Mouse (Mus musculus): ENCODE measurements at regions not wholly inside any gene's neighbourhood (a gene's known extent, or its start where the extent isn't known, plus 50 kb on each side); places are given as distances from the start of the nearest gene placed in this dataset.

DNA sequence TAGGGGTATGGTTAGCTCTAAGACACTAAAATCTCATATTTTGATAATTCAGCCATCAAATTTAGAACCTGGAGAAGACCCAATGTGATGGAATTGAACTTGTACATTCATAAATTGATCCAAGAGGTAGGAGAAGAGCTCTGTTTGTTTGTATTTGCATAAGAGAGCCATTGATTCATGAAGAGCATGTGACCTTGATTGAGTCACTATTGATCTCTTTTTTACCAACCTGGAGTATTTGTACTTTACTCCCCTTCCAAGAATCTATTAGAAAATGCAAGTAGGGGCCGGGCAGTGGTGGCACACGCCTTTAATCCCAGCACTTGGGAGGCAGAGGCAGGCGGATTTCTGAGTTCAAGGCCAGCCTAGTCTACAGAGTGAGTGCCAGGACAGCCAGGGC lies 133.5 kb upstream of the Dph6 start:
- Histone ChIP-seq H3K9me3 (replicated peaks) (no peaks in the 10 kb centered on the region), H3K27me3 (replicated peaks) (no peaks in the 10 kb centered on the region), H3K4me1 (replicated peaks) (peaks cover 4% of the 10 kb centered on the region; the same call in 1 of the 2 replicates), H3K36me3 (no peaks in the 10 kb centered on the region), H3K27ac (ENCODE audit: poor library complexity, severe bottlenecking) (no peak overlapping the region), H3K9ac (no peak overlapping the region), H3K4me2 (no peak overlapping the region), H3K4me3 (no peak overlapping the region)
- no peak for ATAC-seq (ENCODE audit: insufficient number of reproducible peaks, low FRiP score)
- 79% methylated on average over 3 of the region's 3 CpGs for WGBS

- ATAC-seq (ENCODE audit: insufficient number of reproducible peaks, low FRiP score): no peak
- 84% methylated on average over 6 of the region's 6 CpGs for WGBS
- no peak overlapping the region for H3K27ac ChIP-seq (ENCODE audit: poor library complexity, severe bottlenecking)
These were observed 142.0 kb upstream of the Dph6 start for GRCm38 (mm10) chr2:114796630-114797290.

GRCm38 (mm10) chr2:114797291-114797650 lies 142.5 kb upstream of the Dph6 start:
- 10% methylated on average over 1 of the region's 1 CpGs for WGBS
- Histone ChIP-seq H3K9ac (no peak overlapping the region), H3K4me2 (no peak overlapping the region), H3K4me3 (no peak overlapping the region), H3K36me3 (no peaks in the 10 kb centered on the region), H3K27ac (ENCODE audit: poor library complexity, severe bottlenecking) (peak overlapping the region; percentile 59; the same call in 1 of the 2 replicates), H3K4me1 (replicated peaks) (peaks cover 10% of the 10 kb centered on the region), H3K27me3 (replicated peaks) (no peaks in the 10 kb centered on the region), H3K9me3 (replicated peaks) (no peaks in the 10 kb centered on the region)
- peak; percentile 39 for ATAC-seq (ENCODE audit: insufficient number of reproducible peaks, low FRiP score)

More at GRCm38 (mm10) chr2:114796630-114797290, 142.0 kb upstream of the Dph6 start:
- Histone ChIP-seq H3K9ac (no peak overlapping the region), H3K27me3 (replicated peaks) (no peaks in the 10 kb centered on the region), H3K9me3 (replicated peaks) (no peaks in the 10 kb centered on the region), H3K4me3 (no peak overlapping the region), H3K4me1 (replicated peaks) (peaks cover 10% of the 10 kb centered on the region), H3K36me3 (no peaks in the 10 kb centered on the region), H3K4me2 (no peak overlapping the region)

GRCm38 (mm10) chr2:114803241-114803640 lies 148.5 kb upstream of the Dph6 start:
- Histone ChIP-seq H3K27me3 (replicated peaks) (no peaks in the 10 kb centered on the region), H3K9me3 (replicated peaks) (no peaks in the 10 kb centered on the region), H3K4me3 (no peak overlapping the region), H3K4me1 (replicated peaks) (peaks cover 9% of the 10 kb centered on the region; the same call in 1 of the 2 replicates), H3K27ac (ENCODE audit: poor library complexity, severe bottlenecking) (no peak overlapping the region), H3K9ac (no peak overlapping the region), H3K36me3 (no peaks in the 10 kb centered on the region), H3K4me2 (no peak overlapping the region)
- no peak for ATAC-seq (ENCODE audit: insufficient number of reproducible peaks, low FRiP score)
- WGBS: 82% methylated on average over 3 of the region's 3 CpGs

DNA sequence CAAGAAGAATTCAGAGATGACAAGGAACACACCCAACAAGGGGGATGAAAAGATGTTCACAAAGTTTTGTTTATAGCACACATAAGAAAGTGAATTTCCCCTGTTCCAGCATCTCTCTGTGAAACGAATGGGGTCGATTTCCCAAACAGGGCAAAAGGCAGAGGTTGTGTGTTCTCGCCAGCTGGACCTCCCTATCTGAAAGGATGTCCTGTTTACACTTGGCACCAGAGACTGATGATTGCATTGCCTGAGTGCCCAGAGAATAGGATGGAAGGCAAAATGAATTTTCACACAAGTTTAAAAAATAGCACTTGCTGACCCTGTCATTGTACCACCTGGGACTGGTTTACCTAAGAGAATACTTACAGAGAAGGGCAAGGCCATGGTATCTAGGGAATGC lies 149.2 kb upstream of the Dph6 start:
- ATAC-seq (ENCODE audit: insufficient number of reproducible peaks, low FRiP score): no peak
- Histone ChIP-seq H3K36me3 (no peaks in the 10 kb centered on the region), H3K4me2 (no peak overlapping the region), H3K9me3 (replicated peaks) (no peaks in the 10 kb centered on the region), H3K27ac (ENCODE audit: poor library complexity, severe bottlenecking) (no peak overlapping the region), H3K9ac (no peak overlapping the region), H3K4me1 (replicated peaks) (peaks cover 9% of the 10 kb centered on the region; the same call in 1 of the 2 replicates), H3K4me3 (no peak overlapping the region), H3K27me3 (replicated peaks) (no peaks in the 10 kb centered on the region)
- WGBS: 34% methylated on average over 3 of the region's 3 CpGs

GRCm38 (mm10) chr2:114805436-114806047 lies 150.8 kb upstream of the Dph6 start:
- no peak overlapping the region for H3K4me2 ChIP-seq
- WGBS: 74% methylated on average over 3 of the region's 3 CpGs
- H3K9ac ChIP-seq: no peak overlapping the region
- ATAC-seq (ENCODE audit: insufficient number of reproducible peaks, low FRiP score): no peak
- no peak overlapping the region for H3K4me3 ChIP-seq
- no peak overlapping the region for H3K27ac ChIP-seq (ENCODE audit: poor library complexity, severe bottlenecking)
- no peaks in the 10 kb centered on the region for H3K9me3 ChIP-seq (replicated peaks)
- peaks cover 9% of the 10 kb centered on the region; the same call in 1 of the 2 replicates for H3K4me1 ChIP-seq (replicated peaks)
- H3K36me3 ChIP-seq: no peaks in the 10 kb centered on the region
- H3K27me3 ChIP-seq (replicated peaks): no peaks in the 10 kb centered on the region

GRCm38 (mm10) chr2:114808046-114808445 lies 153.3 kb upstream of the Dph6 start:
- no peak overlapping the region for H3K9ac ChIP-seq

DNA sequence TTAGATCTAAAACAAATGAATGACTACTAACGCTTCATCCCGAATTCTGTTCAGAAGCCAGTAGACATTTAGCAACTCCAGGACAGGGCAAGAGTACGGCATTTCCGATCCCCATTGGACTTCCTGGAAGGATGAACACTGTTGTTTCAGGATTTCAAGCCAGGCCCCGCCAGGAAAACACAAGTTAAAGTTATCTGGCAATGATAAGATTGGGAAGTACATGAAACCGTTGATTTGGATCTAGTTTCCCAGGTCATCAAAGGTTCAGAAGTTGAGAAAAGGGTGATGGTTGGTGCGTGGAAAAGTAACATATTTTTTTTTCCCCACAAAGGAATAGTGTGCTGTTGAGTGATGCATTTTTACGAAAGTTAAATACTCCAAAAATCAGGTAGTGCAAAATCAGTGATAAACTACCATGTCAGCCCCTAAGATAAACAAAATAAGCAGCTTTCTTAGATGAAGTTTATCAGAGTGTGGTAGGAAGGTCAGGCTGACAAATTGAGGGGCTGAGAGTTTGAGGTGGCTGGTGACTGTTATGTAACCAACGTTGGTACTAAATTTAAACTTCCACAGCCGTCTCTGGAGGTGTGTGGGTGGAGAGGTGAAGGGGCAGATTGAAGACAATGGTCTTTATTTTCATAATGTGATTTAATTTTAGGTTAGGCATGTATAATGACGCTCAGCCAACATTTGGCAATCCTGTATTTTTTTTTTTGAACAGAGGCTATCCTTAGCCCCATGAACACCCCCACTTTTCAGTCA lies 157.6 kb upstream of the Dph6 start:
- Histone ChIP-seq H3K9ac (no peak overlapping the region), H3K9me3 (replicated peaks) (no peaks in the 10 kb centered on the region), H3K36me3 (no peaks in the 10 kb centered on the region), H3K27me3 (replicated peaks) (no peaks in the 10 kb centered on the region), H3K27ac (ENCODE audit: poor library complexity, severe bottlenecking) (peak overlapping the region; percentile 54), H3K4me1 (replicated peaks) (peaks cover 6% of the 10 kb centered on the region; the same call in 1 of the 2 replicates), H3K4me3 (no peak overlapping the region), H3K4me2 (no peak overlapping the region)
- no peak for ATAC-seq (ENCODE audit: insufficient number of reproducible peaks, low FRiP score)
- WGBS: 33% methylated on average over 11 of the region's 11 CpGs

More at GRCm38 (mm10) chr2:114808046-114808445, 153.3 kb upstream of the Dph6 start:
- H3K4me1 ChIP-seq (replicated peaks): peaks cover 11% of the 10 kb centered on the region; the same call in 1 of the 2 replicates
- WGBS: 21% methylated on average over 5 of the region's 5 CpGs
- no peaks in the 10 kb centered on the region for H3K9me3 ChIP-seq (replicated peaks)
- H3K4me3 ChIP-seq: no peak overlapping the region
- no peak for ATAC-seq (ENCODE audit: insufficient number of reproducible peaks, low FRiP score)
- no peaks in the 10 kb centered on the region for H3K27me3 ChIP-seq (replicated peaks)
- no peaks in the 10 kb centered on the region for H3K36me3 ChIP-seq
- no peak overlapping the region for H3K27ac ChIP-seq (ENCODE audit: poor library complexity, severe bottlenecking)
- no peak overlapping the region for H3K4me2 ChIP-seq

GRCm38 (mm10) chr2:114812903-114813290 lies 158.1 kb upstream of the Dph6 start:
- H3K4me3 ChIP-seq: no peak overlapping the region
- H3K36me3 ChIP-seq: no peaks in the 10 kb centered on the region
- no peak for ATAC-seq (ENCODE audit: insufficient number of reproducible peaks, low FRiP score)
- H3K9ac ChIP-seq: no peak overlapping the region
- H3K9me3 ChIP-seq (replicated peaks): no peaks in the 10 kb centered on the region
- WGBS: 46% methylated on average over 3 of the region's 3 CpGs
- no peaks in the 10 kb centered on the region for H3K27me3 ChIP-seq (replicated peaks)
- peaks cover 5% of the 10 kb centered on the region; the same call in 1 of the 2 replicates for H3K4me1 ChIP-seq (replicated peaks)
- peak overlapping the region; percentile 54 for H3K27ac ChIP-seq (ENCODE audit: poor library complexity, severe bottlenecking)
- no peak overlapping the region for H3K4me2 ChIP-seq

- ATAC-seq (ENCODE audit: insufficient number of reproducible peaks, low FRiP score): no peak
- WGBS: 52% methylated on average over 3 of the region's 3 CpGs
- no peak overlapping the region for H3K27ac ChIP-seq (ENCODE audit: poor library complexity, severe bottlenecking)
These were observed 167.9 kb upstream of the Dph6 start for GRCm38 (mm10) chr2:114822657-114823056.

DNA sequence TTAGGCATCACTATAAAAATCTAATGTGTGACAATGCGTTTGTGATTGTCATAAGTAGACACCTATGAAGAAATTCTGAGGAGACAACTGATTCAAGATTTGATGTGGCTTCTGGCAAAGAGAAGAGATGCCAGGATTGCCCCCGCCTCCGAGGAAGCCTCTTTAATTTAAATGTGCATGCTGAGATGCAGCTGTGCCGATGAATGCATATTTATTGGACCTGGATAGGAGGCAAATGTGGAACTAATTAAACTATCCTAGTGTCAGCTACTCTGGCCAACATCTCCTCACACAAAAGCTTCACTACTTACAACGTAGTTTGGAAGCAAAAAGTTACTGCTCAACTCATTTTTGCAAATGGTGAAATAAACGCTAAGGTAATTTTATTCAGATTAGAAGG lies 173.4 kb upstream of the Dph6 start:
- H3K4me1 ChIP-seq (replicated peaks): no peaks in the 10 kb centered on the region
- H3K27ac ChIP-seq (ENCODE audit: poor library complexity, severe bottlenecking): no peak overlapping the region
- H3K4me2 ChIP-seq: no peak overlapping the region
- H3K36me3 ChIP-seq: no peaks in the 10 kb centered on the region
- no peaks in the 10 kb centered on the region for H3K9me3 ChIP-seq (replicated peaks)
- no peak for ATAC-seq (ENCODE audit: insufficient number of reproducible peaks, low FRiP score)
- H3K27me3 ChIP-seq (replicated peaks): no peaks in the 10 kb centered on the region
- H3K9ac ChIP-seq: no peak overlapping the region
- H3K4me3 ChIP-seq: no peak overlapping the region
- WGBS: 74% methylated on average over 6 of the region's 6 CpGs

More at GRCm38 (mm10) chr2:114822657-114823056, 167.9 kb upstream of the Dph6 start:
- no peaks in the 10 kb centered on the region for H3K36me3 ChIP-seq
- H3K4me1 ChIP-seq (replicated peaks): no peaks in the 10 kb centered on the region
- no peaks in the 10 kb centered on the region for H3K9me3 ChIP-seq (replicated peaks)
- H3K4me2 ChIP-seq: no peak overlapping the region
- H3K27me3 ChIP-seq (replicated peaks): no peaks in the 10 kb centered on the region
- H3K9ac ChIP-seq: no peak overlapping the region
- no peak overlapping the region for H3K4me3 ChIP-seq
